Mouse (Mus musculus) monocyte, adult 5-6 weeks (primary cell): ENCODE results near the gene Ccdc40. TPM values are rescaled to one million over a fixed set of nuclear protein-coding genes. Genes with fewer than 3 reads are reported as not detected.
A peak's percentile ranks its signal among the peaks of the same experiment; 100 is the strongest.
"Not testable (repeated sequence)": the region's sequence is repeated elsewhere in the genome, so short reads cannot be mapped to it uniquely, and the experiment has no call there.

Experiments
- ATAC-seq: fragments of 153-309, 156-312 bp; replicated peaks from 2 replicates; pipeline ENCODE4 v1.8.0; 2017; ENCODE audit warnings: mild to moderate bottlenecking; ENCODE audit not compliant: low TSS enrichment, insufficient number of reproducible peaks, severe bottlenecking, poor library complexity, low FRiP score
- total RNA-seq: library from RNA; stranded (forward); fragments of 200-1000, 200-491, 200-594 nt; gene quantifications from 3 replicates; pipeline ENCODE4 v1.2.3, GENCODE M21; 2017

The Ccdc40 gene
- total RNA-seq, 1 experiment from 2014 or later, result 2.3 TPM

DNA sequence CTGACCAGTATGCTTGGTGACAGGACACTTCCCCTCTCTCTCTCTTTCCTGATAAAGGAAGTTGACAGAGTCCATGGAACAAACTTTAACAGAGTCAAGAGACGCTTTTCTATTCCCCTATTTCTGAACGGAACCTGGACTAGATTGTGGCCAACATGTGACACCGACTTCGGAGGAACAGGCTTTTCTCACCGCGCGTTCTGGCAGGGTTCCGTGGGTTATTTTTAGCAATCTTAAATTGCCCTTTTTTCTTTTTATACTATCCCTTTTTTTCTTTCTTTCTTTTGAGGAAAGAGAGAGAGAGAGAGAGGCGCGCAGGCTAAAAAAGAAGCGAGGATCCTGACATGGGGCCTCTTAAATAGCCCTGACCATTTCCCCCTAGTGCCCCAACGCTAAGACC is 781 bp upstream of the Ccdc40 start:
- ATAC-seq, result no peak

GRCm38 (mm10) chr11:119228846-119229626 is 664 bp downstream of the Ccdc40 start:
- peak; percentile 85 for ATAC-seq

DNA sequence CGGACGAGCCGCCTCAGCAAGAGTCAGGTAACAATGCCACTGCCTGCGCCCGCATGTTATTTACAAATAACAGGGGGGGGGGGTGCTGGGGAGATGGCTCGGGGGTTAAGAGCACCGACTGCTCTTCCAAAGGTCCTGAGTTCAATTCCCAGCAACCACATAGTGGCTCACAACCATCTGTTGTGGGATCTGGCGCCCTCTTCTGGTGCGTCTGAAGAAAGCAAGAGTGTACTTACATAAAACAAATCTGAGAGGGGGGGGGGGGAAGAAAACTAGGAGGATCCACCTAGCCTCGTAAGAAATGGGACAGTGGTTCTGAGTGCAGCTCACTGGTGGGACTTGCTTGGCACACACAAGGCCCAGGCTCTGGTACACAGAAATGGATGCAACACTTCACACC is 6.4 kb downstream of the Ccdc40 start:
- ATAC-seq, result no peak

GRCm38 (mm10) chr11:119235596-119235995 is 7.2 kb downstream of the Ccdc40 start:
- 0 out of 2 replicates have a peak, but pooled peaks have one; percentile 45 for ATAC-seq

GRCm38 (mm10) chr11:119236354-119236753 is 8.0 kb downstream of the Ccdc40 start:
- no peak for ATAC-seq

- ATAC-seq, result no peak
Measured at GRCm38 (mm10) chr11:119237007-119237406, 8.6 kb downstream of the Ccdc40 start.

- ATAC-seq, result peak; percentile 66
Measured at GRCm38 (mm10) chr11:119237568-119238304, 9.4 kb downstream of the Ccdc40 start.

DNA sequence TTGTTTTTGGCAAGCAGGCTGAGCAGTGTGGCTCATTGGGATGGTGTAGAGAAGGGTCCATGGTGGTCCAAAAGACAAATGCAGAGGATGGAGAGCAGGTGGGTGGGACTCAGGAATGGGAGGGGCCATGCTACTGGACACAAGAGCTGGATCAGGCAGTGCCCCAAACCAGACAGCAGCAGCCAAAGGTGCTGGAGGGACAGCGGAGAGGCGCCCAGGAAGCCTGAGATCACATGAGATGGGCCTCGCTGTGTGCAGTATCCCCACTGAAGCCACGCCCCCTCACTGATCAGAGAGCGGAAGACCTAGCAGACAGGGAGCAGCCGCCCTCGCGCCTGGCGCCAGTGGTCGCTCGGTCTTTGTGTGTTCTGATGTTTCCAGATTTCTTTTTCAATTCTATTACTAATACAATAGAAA is 9.9 kb downstream of the Ccdc40 start:
- peak; percentile 55 for ATAC-seq

GRCm38 (mm10) chr11:119239480-119239879 is 11.1 kb downstream of the Ccdc40 start:
- ATAC-seq, result no peak

GRCm38 (mm10) chr11:119245543-119245942 is 17.2 kb downstream of the Ccdc40 start:
- ATAC-seq, result not testable (repeated sequence)

- ATAC-seq, result peak; percentile 73
Measured at GRCm38 (mm10) chr11:119249011-119249410, 20.6 kb downstream of the Ccdc40 start.

DNA sequence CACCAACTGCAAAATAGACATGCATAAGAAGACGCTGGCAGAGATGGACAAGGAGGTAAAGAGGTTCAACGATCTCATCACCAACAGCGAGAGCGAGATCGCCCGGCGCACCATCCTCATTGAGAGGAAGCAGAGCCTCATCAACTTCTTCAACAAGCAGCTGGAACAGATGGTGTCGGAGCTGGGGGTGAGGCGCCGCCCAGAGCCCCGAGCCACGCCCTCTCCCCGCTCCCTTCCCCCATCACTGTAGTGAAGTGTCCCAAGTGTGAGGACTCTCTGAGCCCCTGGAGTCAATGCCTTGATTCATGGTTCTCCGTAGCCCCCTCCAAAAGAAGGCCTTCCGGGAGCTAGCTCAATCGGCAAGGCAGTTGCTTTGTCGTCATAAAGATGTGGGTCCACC is 22.6 kb downstream of the Ccdc40 start:
- ATAC-seq, result no peak

DNA sequence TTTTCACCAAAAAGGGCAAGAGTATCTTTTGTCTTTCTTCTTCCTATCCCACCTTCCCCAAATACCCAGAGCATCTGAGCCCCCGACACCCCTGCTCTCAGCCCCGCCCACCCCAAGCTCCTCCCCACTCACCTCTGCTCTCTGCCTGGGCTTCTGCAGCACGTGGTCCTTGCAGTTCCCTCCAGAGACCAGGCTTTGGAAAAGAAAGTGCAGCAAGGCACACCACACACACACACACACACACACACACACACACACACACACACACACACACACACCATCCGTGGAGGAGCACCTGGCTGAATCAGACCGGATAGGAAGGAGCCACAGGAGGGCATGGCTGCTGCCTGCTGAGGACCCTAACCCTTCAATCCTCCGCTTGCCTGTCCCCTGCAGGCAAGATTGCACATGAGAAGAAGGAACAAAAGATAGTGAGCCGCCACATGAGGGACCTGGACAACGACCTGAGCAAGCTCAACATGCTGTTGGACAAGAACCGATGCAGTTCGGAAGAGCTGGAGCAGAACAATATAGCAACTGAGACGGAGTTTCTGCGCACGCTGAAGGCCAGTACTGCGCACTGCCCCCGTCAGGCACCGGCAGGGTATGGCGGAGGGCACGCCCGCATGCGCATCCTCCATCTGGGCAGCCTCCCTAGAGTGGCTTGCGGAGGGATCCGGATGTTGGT is 24.6 kb downstream of the Ccdc40 start:
- ATAC-seq, result peak; percentile 49

GRCm38 (mm10) chr11:119256557-119256956 is 28.2 kb downstream of the Ccdc40 start:
- not testable (repeated sequence) for ATAC-seq

DNA sequence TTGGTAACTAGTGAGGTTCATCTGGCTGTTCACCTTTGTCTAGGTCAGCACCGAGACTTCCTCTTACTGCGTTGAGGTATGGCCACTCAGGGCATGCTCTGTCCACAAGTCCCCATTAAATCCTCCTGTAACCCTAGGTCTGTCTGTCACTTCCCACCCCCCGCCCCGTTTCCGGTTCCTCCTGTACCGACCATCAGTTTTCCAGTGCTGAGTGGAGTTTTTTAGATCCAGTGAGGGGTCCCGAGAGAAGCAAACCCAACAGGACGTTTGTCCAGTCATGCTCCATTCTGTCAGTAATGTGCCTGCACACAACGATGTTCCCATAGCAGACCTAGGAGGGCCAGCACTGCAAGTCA is 29.8 kb downstream of the Ccdc40 start:
- ATAC-seq, result no peak

DNA sequence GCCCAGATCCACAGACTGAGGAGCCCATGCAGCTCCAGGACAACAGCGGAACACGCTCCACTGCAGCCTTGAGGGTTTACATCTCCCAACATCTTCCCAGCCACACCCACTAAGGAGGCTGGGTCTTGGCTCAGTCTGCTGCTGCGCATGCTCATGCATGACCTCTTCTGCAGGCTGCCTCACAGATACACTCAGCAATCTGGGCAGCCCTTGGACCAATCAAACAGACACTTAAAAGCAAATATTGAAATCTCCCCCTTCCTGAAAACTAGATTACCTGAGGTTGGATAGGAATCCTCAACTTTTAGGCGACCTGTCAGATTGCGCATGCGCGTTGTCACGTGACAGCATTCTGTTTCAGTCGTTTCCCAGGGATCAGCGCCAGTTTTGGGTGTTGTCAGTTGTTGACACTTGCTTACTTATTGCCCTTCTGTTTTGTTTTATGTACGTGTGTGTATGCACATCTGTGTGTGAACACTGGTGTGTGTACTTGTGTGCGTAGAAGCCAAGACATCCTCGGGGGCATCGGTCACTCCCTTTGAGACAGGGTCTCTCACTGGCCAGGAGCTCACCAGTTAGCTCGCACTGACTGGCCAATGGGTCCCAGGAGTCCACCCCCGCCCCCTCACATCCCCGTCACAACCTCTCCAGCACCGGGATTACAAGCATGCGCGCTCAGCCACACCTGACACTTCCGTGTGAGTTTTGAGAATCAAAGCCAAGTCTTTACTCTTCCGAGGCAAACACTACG is 30.4 kb downstream of the Ccdc40 start:
- peak; percentile 57; the same call in 1 of the 2 replicates for ATAC-seq

GRCm38 (mm10) chr11:119259977-119260376 is 31.6 kb downstream of the Ccdc40 start:
- no peak for ATAC-seq

DNA sequence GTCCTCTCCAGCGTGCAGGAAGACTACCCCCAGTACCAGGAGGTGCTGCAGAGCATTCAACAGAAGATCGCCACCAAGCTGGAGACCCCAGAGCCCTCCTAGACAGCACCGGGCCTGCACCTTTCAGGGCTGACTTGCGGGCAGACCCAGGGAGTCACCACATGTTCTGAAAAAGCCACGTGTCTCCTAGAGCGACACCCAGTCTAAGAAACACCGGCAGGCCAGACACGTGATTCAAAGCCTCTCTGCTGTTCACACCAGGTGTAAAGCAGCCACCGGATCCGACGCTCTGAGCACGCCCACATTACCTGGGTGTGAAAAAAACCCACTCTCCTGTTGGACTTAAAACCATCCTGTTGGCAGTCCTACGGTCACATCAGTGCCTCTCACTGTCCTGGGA is 36.0 kb downstream of the Ccdc40 start:
- no peak for ATAC-seq

- no peak for ATAC-seq
Measured at GRCm38 (mm10) chr11:119265811-119266210, 37.4 kb downstream of the Ccdc40 start.
